Mouse (Mus musculus) CH12.LX (cell line): ENCODE results near the gene Ly6g6d. TPM values are rescaled to one million over a fixed set of nuclear protein-coding genes. Genes with fewer than 3 reads are reported as not detected.

ENCODE experiments used
- DNase-seq: peaks from one replicate; pipeline ENCODE4 v3.0.0-alpha.2; 2013; ENCODE audit errors: extremely low read depth
- H3K27ac ChIP-seq: 2 replicates; pipeline ENCODE4 v1.5.1; 2012; ENCODE audit warnings: low read depth, mild to moderate bottlenecking, control low read depth, moderate library complexity; ENCODE audit not compliant: insufficient read depth
- H3K27me3 ChIP-seq: replicated peaks from 2 replicates; pipeline ENCODE3; 2012; ENCODE audit warnings: inconsistent platforms
- H3K36me3 ChIP-seq, 2 experiments: replicated peaks in 1 of 2; 2 replicates each; pipeline versions ENCODE3 to v1.6.1; 2012; ENCODE audit warnings: inconsistent platforms in 1 of 2, low read length in 1 of 2, mild to moderate bottlenecking in 1 of 2, mixed read lengths in 1 of 2, moderate library complexity in 1 of 2; ENCODE audit not compliant: control insufficient read depth in 1 of 2, insufficient read depth in 1 of 2
- H3K4me1 ChIP-seq, 2 experiments: 2 replicates each; pipeline ENCODE4 v1.6.1; 2012; ENCODE audit warnings: inconsistent platforms in 1 of 2, moderate library complexity in 1 of 2; ENCODE audit not compliant: insufficient read depth in 2 of 2, control insufficient read depth in 1 of 2
- H3K4me2 ChIP-seq: 2 replicates; pipeline ENCODE4 v1.6.1; 2012; ENCODE audit warnings: low read depth, mild to moderate bottlenecking, control low read depth; ENCODE audit not compliant: poor library complexity, insufficient read depth, severe bottlenecking
- H3K4me3 ChIP-seq, 3 experiments: fragments of 150-350 bp in 1 of 3; sonication (generic) in 1 of 3; replicated peaks in 1 of 3; 2 replicates each; pipeline versions ENCODE3 to v1.5.1; 2011 to 2012; ENCODE audit warnings: low read depth in 2 of 3, low read length in 2 of 3, mild to moderate bottlenecking in 2 of 3, moderate library complexity in 2 of 3, control low read depth in 1 of 3, improper control_type of control experiment in 1 of 3, inconsistent platforms in 1 of 3, mixed read lengths in 1 of 3; ENCODE audit not compliant: poor library complexity in 1 of 3
- H3K79me2 ChIP-seq: replicated peaks from 2 replicates; pipeline ENCODE4 v1.6.1; 2012; ENCODE audit warnings: mild to moderate bottlenecking, moderate library complexity; ENCODE audit not compliant: control insufficient read depth, poor library complexity, insufficient read depth, severe bottlenecking; ENCODE audit errors: extremely low read depth
- H3K9ac ChIP-seq: 2 replicates; pipeline ENCODE4 v1.6.1; 2012; ENCODE audit warnings: low read depth, mild to moderate bottlenecking, control low read depth, moderate library complexity; ENCODE audit not compliant: insufficient read depth
- H3K9me3 ChIP-seq: replicated peaks from 2 replicates; pipeline ENCODE3; 2012; ENCODE audit warnings: low read length, inconsistent platforms, mixed read lengths
- CHD1 ChIP-seq: IDR thresholded peaks from 2 replicates; pipeline ENCODE4 v1.6.1; 2012; ENCODE audit warnings: low read depth, low read length, improper control_type of control experiment, inconsistent platforms
- CTCF ChIP-seq, 2 experiments: IDR thresholded peaks in 1 of 2; conservative IDR thresholded peaks in 1 of 2; 2 replicates each; pipeline ENCODE4 v1.5.1; 2011 to 2012; ENCODE audit warnings: low read depth in 2 of 2, low read length in 2 of 2, improper control_type of control experiment in 1 of 2, inconsistent platforms in 1 of 2, mild to moderate bottlenecking in 1 of 2, moderate library complexity in 1 of 2
- E2F4 ChIP-seq: IDR thresholded peaks from 2 replicates; pipeline ENCODE4 v1.6.1; 2011; ENCODE audit warnings: low read depth, low read length, improper control_type of control experiment; ENCODE audit not compliant: insufficient replicate concordance
- ELF1 ChIP-seq: IDR thresholded peaks from 2 replicates; pipeline ENCODE4 v1.6.1; 2014; ENCODE audit warnings: low read depth, mild to moderate bottlenecking, inconsistent platforms, low read length, improper control_type of control experiment
- HCFC1 ChIP-seq: IDR thresholded peaks from 2 replicates; pipeline ENCODE4 v1.6.1; 2012; ENCODE audit warnings: low read depth, mild to moderate bottlenecking, inconsistent platforms, low read length, improper control_type of control experiment
- JUN ChIP-seq: IDR thresholded peaks from 2 replicates; pipeline ENCODE4 v1.6.1; 2011; ENCODE audit warnings: low read depth, mild to moderate bottlenecking, low read length, improper control_type of control experiment, moderate library complexity; ENCODE audit not compliant: insufficient read depth
- MAX ChIP-seq: IDR thresholded peaks from 2 replicates; pipeline ENCODE4 v1.6.1; 2011; ENCODE audit warnings: low read length, improper control_type of control experiment
- MAZ ChIP-seq: IDR thresholded peaks from 2 replicates; pipeline ENCODE4 v1.6.1; 2012; ENCODE audit warnings: low read depth, mild to moderate bottlenecking, inconsistent platforms, low read length, improper control_type of control experiment, moderate library complexity
- MXI1 ChIP-seq: IDR thresholded peaks from 2 replicates; pipeline ENCODE4 v1.6.1; 2011; ENCODE audit warnings: mild to moderate bottlenecking, low read depth, low read length, improper control_type of control experiment
- MYC ChIP-seq: IDR thresholded peaks from 2 replicates; pipeline ENCODE4 v1.6.1; 2011; ENCODE audit warnings: low read depth, mild to moderate bottlenecking, improper control_type of control experiment, low read length
- NRF1 ChIP-seq: IDR thresholded peaks from 2 replicates; pipeline ENCODE4 v1.6.1; 2014; ENCODE audit warnings: low read depth, mild to moderate bottlenecking, inconsistent platforms, low read length, improper control_type of control experiment, moderate library complexity
- PAX5 ChIP-seq: IDR thresholded peaks from 2 replicates; pipeline ENCODE4 v1.6.1; 2012; ENCODE audit warnings: low read length, inconsistent platforms, mixed read lengths
- POLR2A ChIP-seq: IDR thresholded peaks from 2 replicates; pipeline ENCODE4 v1.6.1; 2011; ENCODE audit warnings: low read depth, mild to moderate bottlenecking, improper control_type of control experiment, low read length
- RAD21 ChIP-seq: IDR thresholded peaks from 2 replicates; pipeline ENCODE4 v1.6.1; 2011; ENCODE audit warnings: low read depth, mild to moderate bottlenecking, low read length, improper control_type of control experiment, moderate library complexity
- SIN3A ChIP-seq: IDR thresholded peaks from 2 replicates; pipeline ENCODE4 v1.6.1; 2012; ENCODE audit warnings: low read length, improper control_type of control experiment, inconsistent platforms
- USF1 ChIP-seq: IDR thresholded peaks from 2 replicates; pipeline ENCODE4 v1.6.1; 2014; ENCODE audit warnings: low read depth, mild to moderate bottlenecking, inconsistent platforms, low read length, improper control_type of control experiment
- USF2 ChIP-seq: conservative IDR thresholded peaks from 2 replicates; pipeline ENCODE4 v1.6.1; 2011; ENCODE audit warnings: low read depth, low read length, improper control_type of control experiment
- ZC3H11A ChIP-seq: IDR thresholded peaks from 2 replicates; pipeline ENCODE4 v1.6.1; 2012; ENCODE audit warnings: low read depth, mild to moderate bottlenecking, inconsistent platforms, low read length, improper control_type of control experiment
- ZKSCAN1 ChIP-seq: IDR thresholded peaks from 2 replicates; pipeline ENCODE4 v1.6.1; 2012; ENCODE audit warnings: low read depth, inconsistent platforms, low read length, improper control_type of control experiment, borderline replicate concordance
- dilution Hi-C: fragments of 300-500 bp; cut with MboI; formaldehyde crosslinking; loops from 2 replicates; pipeline ENCODE4 v1.14.3; 2020; ENCODE audit warnings: low sequenced_read_pairs; ENCODE audit not compliant: extremely low pct_unique_long_range_greater_than_20kb, extremely low pct_ligation_motif_present
- in situ Hi-C: fragments of 300-500 bp; cut with MboI; formaldehyde crosslinking; loops from 3 replicates; pipeline ENCODE4 v1.14.3; 2019; ENCODE audit warnings: low sequenced_read_pairs, low pct_ligation_motif_present, low pct_unique_long_range_greater_than_20kb, mixed read lengths
- polyA plus RNA-seq: library from polyadenylated mRNA; unstranded; fragments of >175 nt; gene quantifications from 2 replicates; pipeline ENCODE4 v1.2.1, GENCODE M21; 2012; ENCODE audit warnings: low read depth; ENCODE audit not compliant: insufficient read length
- total RNA-seq, 2 experiments: library from RNA; depleted of rRNA; stranded (reverse); fragments of 300-350 nt in 1 of 2; fragments of >200 nt in 1 of 2; gene quantifications; 2 replicates each; pipeline ENCODE4 v1.2.3; 2012 to 2014

The Ly6g6d gene
- total and polyA plus RNA-seq, 3 experiments = 0.44 TPM; not detected in 2

- H3K4me1 ChIP-seq = peaks cover 0 to 4% of the 10 kb centered on the region in 2 experiments; a peak in 1 of 4 replicates
- no peaks in the 10 kb centered on the region for H3K9me3 ChIP-seq
- no peaks in the 10 kb centered on the region for H3K27me3 ChIP-seq
- H3K27ac ChIP-seq = no peak overlapping the region
- no peak for DNase-seq
- dilution Hi-C loops (no loop called here), in situ Hi-C loops (no loop called here)
- peaks cover 40 to 67% of the 10 kb centered on the region in 2 experiments for H3K36me3 ChIP-seq
- H3K4me2 ChIP-seq = no peak overlapping the region
- no peak for TF ChIP-seq ELF1
- no peak overlapping the region for H3K9ac ChIP-seq
- no peaks in the 10 kb centered on the region for H3K79me2 ChIP-seq
- H3K4me3 ChIP-seq = no peak overlapping the region
These were observed 25.4 kb upstream of the Ly6g6d start for GRCm38 (mm10) chr17:35103221-35103690.

GRCm38 (mm10) chr17:35102299-35102698 is 24.4 kb upstream of the Ly6g6d start:
- Histone ChIP-seq H3K79me2 (no peaks in the 10 kb centered on the region), H3K4me1 (peaks cover 0 to 4% of the 10 kb centered on the region in 2 experiments; a peak in 1 of 4 replicates), H3K27me3 (no peaks in the 10 kb centered on the region), H3K4me2 (no peak overlapping the region), H3K27ac (no peak overlapping the region), H3K36me3 (peaks cover 43 to 75% of the 10 kb centered on the region in 2 experiments), H3K9me3 (no peaks in the 10 kb centered on the region), H3K9ac (no peak overlapping the region), H3K4me3 (no peak overlapping the region)
- dilution Hi-C loops (no loop called here), in situ Hi-C loops (no loop called here)
- DNase-seq = no peak
- TF ChIP-seq PAX5 (no peak), ZKSCAN1 (no peak), POLR2A (no peak), USF2 (no peak), CTCF (conservative IDR thresholded peaks at IDR 0.05 in 1 of 2, IDR thresholded peaks at IDR 0.05 in 1 of 2; ENCODE audit: low read depth in 2 of 2, low read length in 2 of 2) (no peak), JUN (no peak), E2F4 (no peak), MXI1 (no peak), USF1 (no peak), SIN3A (no peak), CHD1 (no peak), MAZ (no peak), MAX (no peak), NRF1 (no peak), MYC (no peak), ZC3H11A (no peak), ELF1 (no peak), RAD21 (no peak), HCFC1 (no peak)
